In genomic region chr3:32471098-32471497, GRCm38 (mm10) we compare ENCODE assay signal across 11 mouse cellular contexts. TPM values are rescaled to one million over a fixed set of nuclear protein-coding genes. Genes with fewer than 3 reads are reported as not detected.
DNase-seq lines count a peak whose midpoint lies in the region; ATAC-seq lines count a peak whose summit lies in the region.
"Had no signal": no experiment of that assay in that cellular context is flagged by ENCODE, and none has a peak within 500 bp of the region (broad histone marks: within the 10 kb centered on the region; RNA-seq: fewer than 3 reads in every experiment).

No protein-coding gene starts in this region.

- no peak overlapping the region for H3K4me2 ChIP-seq in hindbrain, embryonic 11.5 days (replicated peaks; ENCODE audit: low read depth, low read length)

- H3K4me3 ChIP-seq in hindbrain, embryonic 11.5 days (ENCODE audit: low read depth, low read length) = no peak overlapping the region
- H3K4me3 ChIP-seq in embryonic facial prominence, embryonic 10.5 days = no peak overlapping the region

- no peak overlapping the region for H3K27ac ChIP-seq in hindbrain, embryonic 11.5 days (ENCODE audit: low read depth, low read length)
- H3K27ac ChIP-seq in embryonic facial prominence, embryonic 10.5 days (replicated peaks) = no peak overlapping the region

- no peak for ATAC-seq in hindbrain, embryonic 11.5 days (ENCODE audit: low FRiP score)
- ATAC-seq in erythroid progenitor cell, adult 5-6 weeks (replicated peaks; ENCODE audit: low FRiP score, poor library complexity, severe bottlenecking) = no peak

- H3K9ac ChIP-seq in hindbrain, embryonic 11.5 days (ENCODE audit: low read depth, low read length) = no peak overlapping the region

- no peaks in the 10 kb centered on the region for H3K9me3 ChIP-seq in hindbrain, embryonic 11.5 days (ENCODE audit: control insufficient read depth, low read length)
- H3K9me3 ChIP-seq in embryonic facial prominence, embryonic 10.5 days = no peaks in the 10 kb centered on the region

- WGBS in hindbrain, embryonic 11.5 days = 88% methylated on average over 6 of the region's 6 CpGs
- 85% methylated on average over 6 of the region's 6 CpGs for WGBS in embryonic facial prominence, embryonic 10.5 days

- peak; percentile 47 for DNase-seq in kidney, adult 11 months
- no peak for DNase-seq in kidney, adult 18-20 months
- DNase-seq in frontal cortex, postnatal 36 days (ENCODE audit: low spot score in 2 of 2) = peak; percentile 39 to 61
- peak; percentile 25 to 43 for DNase-seq in kidney, postnatal 25 days
- DNase-seq in right cerebral cortex, adult 2 months (ENCODE audit: low spot score in 2 of 2) = peak; percentile 45 to 53
- DNase-seq in hindbrain, embryonic 11.5 days (ENCODE audit: low spot score) = no peak
- DNase-seq in embryonic facial prominence, embryonic 10.5 days (ENCODE audit: low spot score) = no peak

- no peaks in the 10 kb centered on the region for H3K4me1 ChIP-seq in hindbrain, embryonic 11.5 days (replicated peaks; ENCODE audit: control insufficient read depth, insufficient read depth, low read length)
- peaks cover 8% of the 10 kb centered on the region for H3K4me1 ChIP-seq in embryonic facial prominence, embryonic 10.5 days

- H3K36me3 ChIP-seq in hindbrain, embryonic 11.5 days (ENCODE audit: control insufficient read depth, insufficient read depth, low read length) = no peaks in the 10 kb centered on the region
- H3K36me3 ChIP-seq in embryonic facial prominence, embryonic 10.5 days (replicated peaks) = peaks cover 7% of the 10 kb centered on the region; the same call in 1 of the 2 replicates

- no peaks in the 10 kb centered on the region for H3K27me3 ChIP-seq in hindbrain, embryonic 11.5 days (ENCODE audit: control insufficient read depth, insufficient read depth, low read length)
- H3K27me3 ChIP-seq in embryonic facial prominence, embryonic 10.5 days (replicated peaks; ENCODE audit: low read depth, poor library complexity, severe bottlenecking) = no peaks in the 10 kb centered on the region

RNA-seq across cellular contexts. Expression of gene Kcnmb3, which starts 20.9 kb away (rescaled TPM):
- polyA plus RNA-seq in hindbrain, embryonic 11.5 days (2014; fragmentation: Nextera tagmentation; extraction: Ambion mirVana) = 0.12 TPM in 1 of 2 replicates, not detected in the other
- 0.09 TPM in 1 of 2 replicates, not detected in the other for polyA plus RNA-seq in embryonic facial prominence, embryonic 10.5 days (2016; fragmentation: Nextera tagmentation; extraction: Ambion mirVana)
- total RNA-seq in erythroid progenitor cell, adult 5-6 weeks (2015; ENCODE audit: low replicate concordance) = not detected in 2 replicates
- not detected in 2 replicates for total RNA-seq in erythroid progenitor cell, adult 5-6 weeks (2017; ENCODE audit: low replicate concordance)
- total RNA-seq: adrenal gland, adult 18-20 months had no signal
- polyA plus RNA-seq: cortical plate, adult 2 months; small intestine, adult 2 months had no signal

RNA-seq across cellular contexts. Expression of gene Zfp639, which starts 39.0 kb away (rescaled TPM):
- 48.0 and 48.1 TPM in 2 replicates for polyA plus RNA-seq in hindbrain, embryonic 11.5 days (2014; fragmentation: Nextera tagmentation; extraction: Ambion mirVana)
- 40.7 and 41.0 TPM in 2 replicates for polyA plus RNA-seq in embryonic facial prominence, embryonic 10.5 days (2016; fragmentation: Nextera tagmentation; extraction: Ambion mirVana)
- 46.1 and 51.2 TPM in 2 replicates for total RNA-seq in erythroid progenitor cell, adult 5-6 weeks (2015; ENCODE audit: low replicate concordance)
- total RNA-seq in erythroid progenitor cell, adult 5-6 weeks (2017; ENCODE audit: low replicate concordance) = 12.1 and 18.3 TPM in 2 replicates

RNA-seq across cellular contexts. Expression of gene Mfn1, which starts 58.2 kb away (rescaled TPM):
- 31.0 and 39.5 TPM in 2 replicates for polyA plus RNA-seq in hindbrain, embryonic 11.5 days (2014; fragmentation: Nextera tagmentation; extraction: Ambion mirVana)
- polyA plus RNA-seq in embryonic facial prominence, embryonic 10.5 days (2016; fragmentation: Nextera tagmentation; extraction: Ambion mirVana) = 23.9 and 24.9 TPM in 2 replicates
- 27.2 and 40.0 TPM in 2 replicates for total RNA-seq in erythroid progenitor cell, adult 5-6 weeks (2015; ENCODE audit: low replicate concordance)
- total RNA-seq in erythroid progenitor cell, adult 5-6 weeks (2017; ENCODE audit: low replicate concordance) = 15.8 and 51.1 TPM in 2 replicates

Comparison
In these comparisons a context has a peak if more than half of its experiments do, and no peak if none do; other contexts are left out.
1. DNase-seq: peak in kidney, adult 11 months (single experiment), frontal cortex, postnatal 36 days (2 of 2), kidney, postnatal 25 days (2 of 2) and right cerebral cortex, adult 2 months (2 of 2); none in kidney, adult 18-20 months (single experiment), hindbrain, embryonic 11.5 days (single experiment) and embryonic facial prominence, embryonic 10.5 days (single experiment).